Mouse (Mus musculus) right cerebral cortex, adult 18-20 months (tissue): ENCODE measurements at regions not wholly inside any gene's neighbourhood (a gene's known extent, or its start where the extent isn't known, plus 50 kb on each side); places are given as distances from the start of the nearest gene placed in this dataset.

Source experiments
- DNase-seq: peaks from one replicate; pipeline ENCODE4 v3.0.0; 2022; ENCODE audit warnings: mixed read lengths

DNA sequence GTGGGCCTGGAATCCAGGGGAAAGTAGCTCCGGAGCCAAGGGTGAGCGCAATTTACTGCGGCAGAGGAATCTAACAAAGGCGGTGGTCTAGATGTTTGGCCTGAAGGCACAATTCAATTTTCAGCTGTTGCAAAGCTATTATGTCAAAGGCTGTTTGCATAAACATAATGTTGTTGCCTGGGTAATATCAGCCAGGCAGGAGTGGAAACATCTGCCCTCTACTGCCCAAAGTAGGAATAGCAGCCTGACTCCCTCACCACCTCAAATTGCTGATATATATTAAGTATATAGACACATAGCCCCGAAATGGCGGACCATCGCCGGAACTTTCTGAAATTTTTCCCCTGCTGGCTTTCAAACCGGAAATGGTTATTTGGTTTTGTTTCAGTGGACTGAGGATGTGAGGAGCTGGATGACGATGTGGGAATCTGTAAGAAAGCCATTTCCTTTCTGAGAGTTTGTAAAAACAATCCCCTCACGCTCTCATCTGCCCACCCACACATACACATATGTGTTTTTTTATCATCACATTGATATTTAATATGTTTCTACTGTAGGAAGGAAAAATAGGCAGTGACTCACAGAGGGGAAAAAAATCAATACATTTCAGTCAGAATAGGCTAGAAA lies 173.1 kb upstream of the Clint1 start:
- DNase-seq, result peak; percentile 49

DNA sequence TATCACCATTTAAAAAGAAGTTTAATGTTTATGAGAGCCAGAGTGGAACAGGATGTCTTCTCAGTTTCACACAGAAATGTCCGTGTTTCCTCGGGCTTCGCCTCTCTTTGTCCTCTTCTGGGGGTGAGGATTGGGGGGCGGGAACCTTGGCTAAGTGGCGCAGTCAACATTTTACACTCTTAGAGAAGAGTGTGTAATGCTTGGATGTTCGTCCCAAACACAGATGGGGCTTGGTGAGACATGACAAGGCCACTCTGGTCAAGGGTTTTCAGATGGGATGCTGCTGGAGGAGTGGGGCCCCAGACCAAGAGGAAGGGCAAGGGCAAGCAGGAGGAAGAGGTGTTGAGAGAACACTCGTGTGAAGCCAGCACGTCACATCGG lies 172.6 kb upstream of the Clint1 start:
- no peak for DNase-seq

DNA sequence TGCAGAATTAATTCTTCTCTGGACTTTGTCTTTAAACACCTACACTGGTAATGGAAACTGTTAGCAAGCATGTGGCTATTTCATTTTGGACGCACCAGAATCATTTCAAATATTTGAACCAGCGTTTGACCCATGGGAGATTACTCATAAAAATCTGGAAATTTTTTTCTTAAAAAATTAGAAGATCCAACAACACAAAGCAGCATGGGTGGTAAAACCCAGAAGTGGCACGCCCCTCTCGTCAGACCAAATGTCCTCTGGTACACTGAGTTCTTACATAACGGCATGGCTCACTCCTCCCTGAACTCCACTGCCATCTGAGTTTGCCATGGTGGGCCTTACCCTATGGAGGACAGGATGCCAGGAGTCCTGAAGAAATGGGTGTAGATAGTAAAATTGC lies 166.3 kb upstream of the Clint1 start:
- DNase-seq, result no peak

DNA sequence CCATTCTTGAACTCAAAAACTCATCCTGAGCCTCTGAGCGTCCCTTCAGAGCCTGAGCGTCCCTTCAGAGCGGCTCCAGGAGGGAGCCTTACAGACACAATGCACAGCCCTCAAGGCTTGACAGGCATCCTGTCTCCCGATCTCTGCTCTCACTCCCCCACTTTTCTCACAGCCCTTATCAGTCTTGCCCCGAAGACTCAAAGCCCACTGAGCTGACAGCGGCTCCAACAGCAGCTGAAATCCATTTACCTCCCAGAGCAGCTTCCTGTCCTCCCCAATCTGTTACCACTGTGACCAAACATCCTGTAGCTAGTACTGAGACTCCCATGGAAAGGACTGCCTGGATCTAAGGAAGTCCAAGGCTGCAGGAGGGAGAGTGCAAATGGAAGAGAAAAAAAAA lies 158.6 kb upstream of the Clint1 start:
- DNase-seq, result no peak

DNA sequence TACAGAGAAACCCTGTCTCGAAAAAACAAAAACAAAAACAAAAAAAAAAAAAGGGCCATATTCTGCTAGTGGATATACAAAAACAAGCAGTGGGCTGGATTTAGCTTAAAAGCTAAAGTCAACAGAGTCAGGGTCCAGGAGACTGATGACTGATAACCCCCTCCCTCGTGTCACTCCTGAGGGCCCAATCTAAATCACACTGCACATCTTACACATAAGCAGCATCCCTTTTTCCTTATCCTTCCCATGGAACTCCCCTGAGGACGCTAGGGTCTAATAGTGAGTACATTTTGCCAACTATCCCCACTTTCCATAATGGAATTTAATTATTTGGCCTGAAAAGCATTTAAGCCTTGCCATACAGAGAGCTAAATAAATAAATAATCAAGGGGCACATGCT lies 150.3 kb upstream of the Clint1 start:
- no peak for DNase-seq

DNA sequence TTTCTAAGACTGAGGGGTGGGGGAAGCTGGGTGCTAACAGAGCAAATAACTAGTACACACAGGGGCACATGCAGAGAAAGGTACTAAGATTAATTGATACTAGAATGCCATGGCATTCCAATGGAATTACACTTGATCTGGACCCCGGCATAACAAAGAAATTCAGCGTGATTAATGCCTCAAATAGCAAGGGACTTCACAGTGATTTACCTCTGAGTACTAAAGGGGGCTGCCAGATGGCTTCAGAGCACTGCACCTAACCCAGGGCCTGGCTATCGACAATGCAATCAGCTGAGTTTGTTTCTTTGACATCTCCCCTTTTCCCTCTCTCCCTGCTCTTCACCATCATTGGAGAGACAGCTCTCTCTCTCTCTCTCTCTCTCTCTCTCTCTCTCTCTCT lies 148.9 kb upstream of the Clint1 start:
- DNase-seq, result no peak

DNA sequence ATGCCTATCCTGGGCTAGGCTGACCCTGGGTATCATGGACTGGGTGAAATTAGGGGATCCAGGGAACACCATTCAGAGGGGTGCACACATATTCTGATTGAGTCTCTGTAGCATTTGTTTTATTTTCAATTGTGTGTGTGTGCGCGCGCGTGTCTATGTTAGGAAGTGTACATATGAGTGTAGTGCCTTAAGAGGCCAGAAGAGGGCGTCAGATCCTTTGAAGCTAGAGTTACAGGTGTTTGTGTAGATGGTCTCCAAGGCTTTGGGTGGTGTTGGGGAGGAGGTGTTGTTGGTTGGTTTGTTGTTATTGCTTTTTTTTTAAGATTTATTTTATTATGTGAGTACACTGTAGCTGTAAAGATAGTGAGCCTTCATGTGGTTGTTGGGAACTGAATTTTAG lies 147.4 kb upstream of the Clint1 start:
- DNase-seq, result no peak

DNA sequence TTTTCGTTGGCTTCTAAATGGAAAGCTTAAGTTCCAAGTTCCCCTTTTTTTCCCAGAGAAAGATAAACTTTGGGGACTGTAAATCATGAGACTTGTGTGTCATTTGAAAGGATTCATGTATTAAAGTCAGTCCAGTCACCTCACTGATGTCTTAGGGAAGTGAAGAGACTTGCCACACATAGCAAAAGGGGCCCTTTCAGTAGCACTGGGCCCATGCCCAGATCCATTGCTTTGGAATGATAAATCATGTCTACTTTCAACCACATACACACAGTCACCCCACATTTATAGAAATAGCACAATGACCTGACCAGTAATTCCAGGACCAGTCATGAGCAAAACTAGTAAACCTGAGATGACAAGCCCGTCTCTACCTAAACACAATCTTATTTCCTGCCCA lies 133.2 kb upstream of the Clint1 start:
- no peak for DNase-seq

DNA sequence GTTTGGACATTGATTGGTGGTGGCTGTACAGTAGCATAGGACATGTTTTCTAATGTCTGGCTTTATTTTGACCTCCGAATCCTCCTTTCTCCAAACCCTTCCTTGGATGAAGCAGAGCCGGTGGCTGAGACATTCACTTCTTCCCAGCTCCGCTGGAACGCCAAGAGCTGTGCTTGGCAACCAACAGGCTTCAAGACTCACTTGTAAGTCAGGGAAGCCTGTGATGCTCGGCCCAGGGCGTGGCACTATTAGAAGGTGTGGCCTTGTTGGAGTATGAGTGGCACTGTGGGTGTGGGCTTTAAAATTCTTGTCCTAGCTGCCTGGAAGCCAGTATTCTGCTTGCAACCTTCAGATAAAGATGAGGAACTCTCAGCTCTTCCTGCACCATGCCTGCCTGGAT lies 132.0 kb upstream of the Clint1 start:
- no peak for DNase-seq

DNA sequence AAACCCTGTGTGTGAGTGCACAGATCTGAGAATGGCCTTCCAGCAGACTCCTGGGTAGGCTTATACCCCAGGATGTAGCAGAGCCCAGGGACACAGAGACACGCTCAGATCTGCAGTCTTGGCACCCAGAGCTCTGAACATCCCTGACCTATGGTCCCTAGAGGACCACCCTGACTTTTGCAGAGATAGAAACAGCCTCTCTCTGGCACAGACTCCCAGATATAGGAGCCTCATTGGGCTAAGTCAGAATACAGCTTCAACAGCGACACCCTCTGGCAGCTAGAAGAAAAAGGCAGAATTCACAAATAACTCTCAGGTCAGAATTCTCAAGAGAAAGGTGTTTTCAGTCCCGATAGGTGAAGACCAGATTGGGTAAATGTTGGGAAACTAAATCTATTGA lies 115.3 kb upstream of the Clint1 start:
- DNase-seq, result no peak

DNA sequence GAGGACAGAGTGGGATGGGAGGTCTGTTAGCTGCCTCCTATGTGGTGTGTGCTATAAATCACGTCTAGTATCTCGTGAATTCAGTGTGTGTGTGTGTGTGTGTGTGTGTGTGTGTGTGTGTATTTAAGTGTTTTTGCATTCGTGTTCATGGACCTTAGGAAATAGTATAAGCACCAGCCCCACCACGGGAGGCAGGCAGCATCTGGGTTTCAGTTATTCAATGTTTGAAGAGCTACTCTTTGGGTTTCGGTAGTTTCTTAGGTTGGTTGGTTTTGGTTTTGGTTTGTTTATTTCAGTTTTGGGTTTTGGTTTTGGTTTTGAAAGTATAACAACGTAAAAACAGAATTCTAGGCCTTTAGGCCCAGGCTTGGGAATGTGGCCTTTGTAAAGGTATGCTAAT lies 113.5 kb upstream of the Clint1 start:
- no peak for DNase-seq

DNA sequence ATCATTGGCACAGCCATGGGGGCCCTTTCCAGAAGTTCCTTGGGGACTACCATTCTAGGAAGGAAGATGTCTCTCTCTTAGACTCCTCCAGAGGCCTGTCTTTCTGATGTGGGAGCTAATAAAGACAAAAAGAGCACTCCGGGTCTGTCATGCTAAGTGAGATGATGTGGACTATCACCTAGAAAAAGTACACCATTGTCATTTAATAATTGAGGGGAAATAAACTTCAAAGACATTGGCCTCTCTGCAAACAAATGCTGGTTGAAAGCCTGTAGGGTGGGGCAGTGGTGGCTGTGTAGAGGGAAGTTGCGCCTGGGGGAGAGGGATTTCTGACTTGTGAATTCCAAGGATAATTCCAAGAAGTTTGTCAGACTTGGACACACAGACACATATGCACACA lies 105.9 kb upstream of the Clint1 start:
- DNase-seq, result no peak

DNA sequence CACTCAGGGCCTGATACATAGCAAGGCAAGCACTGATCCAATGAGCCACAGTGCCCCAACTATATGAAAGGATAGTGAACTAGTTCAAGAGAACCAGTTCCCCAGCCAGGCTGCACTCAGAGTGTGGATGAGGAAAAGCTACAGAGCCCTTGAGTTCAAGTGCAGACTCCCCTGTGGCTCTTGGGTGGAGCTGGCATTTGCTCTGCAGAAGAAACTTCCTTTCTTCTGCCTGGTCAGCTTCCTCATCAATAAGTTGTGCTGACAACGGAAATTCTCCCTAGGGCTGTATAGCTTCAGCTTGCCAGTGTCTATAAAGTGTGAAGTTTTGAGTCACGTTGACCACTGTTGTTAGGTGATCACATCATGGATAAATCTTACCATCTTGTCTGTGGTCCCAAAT lies 101.6 kb upstream of the Clint1 start:
- DNase-seq, result no peak

DNA sequence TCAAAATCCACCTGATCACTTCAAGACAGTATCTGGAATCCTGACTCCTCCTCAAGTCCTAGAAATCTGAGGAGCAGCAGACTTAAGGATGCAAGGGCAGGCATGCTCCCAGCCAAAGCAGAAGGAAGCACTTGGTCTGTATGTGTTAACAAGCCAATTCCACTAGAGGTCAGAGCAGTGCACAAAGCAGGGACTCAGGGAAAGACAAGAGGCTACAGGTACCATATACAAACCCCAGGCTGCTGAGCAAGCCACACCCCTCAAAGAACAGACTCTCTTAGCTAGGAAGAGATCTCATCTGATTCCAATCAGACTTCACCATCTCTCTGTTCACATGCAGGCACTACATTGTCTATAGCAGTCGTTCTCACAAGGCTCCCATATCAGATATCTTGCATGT lies 99.6 kb upstream of the Clint1 start:
- DNase-seq, result peak; percentile 17

DNA sequence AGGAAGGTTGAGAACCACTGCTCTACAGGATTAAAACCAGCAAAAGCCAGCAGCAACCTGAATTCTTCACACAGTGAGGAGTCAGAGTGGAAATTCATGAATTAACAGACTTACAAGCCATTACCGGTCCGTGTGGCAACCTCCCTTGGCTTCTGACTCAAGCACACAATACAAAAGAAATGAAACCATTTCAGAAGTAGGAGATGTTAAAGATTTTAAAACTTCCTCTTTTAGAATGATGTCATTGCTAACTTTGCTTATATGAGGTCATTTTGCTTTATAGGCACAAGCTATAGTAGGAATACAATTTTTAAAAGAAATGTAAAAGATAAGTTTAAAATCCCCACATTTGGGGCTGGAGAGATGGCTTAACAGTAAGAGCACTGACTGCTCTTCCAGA lies 99.1 kb upstream of the Clint1 start:
- no peak for DNase-seq

DNA sequence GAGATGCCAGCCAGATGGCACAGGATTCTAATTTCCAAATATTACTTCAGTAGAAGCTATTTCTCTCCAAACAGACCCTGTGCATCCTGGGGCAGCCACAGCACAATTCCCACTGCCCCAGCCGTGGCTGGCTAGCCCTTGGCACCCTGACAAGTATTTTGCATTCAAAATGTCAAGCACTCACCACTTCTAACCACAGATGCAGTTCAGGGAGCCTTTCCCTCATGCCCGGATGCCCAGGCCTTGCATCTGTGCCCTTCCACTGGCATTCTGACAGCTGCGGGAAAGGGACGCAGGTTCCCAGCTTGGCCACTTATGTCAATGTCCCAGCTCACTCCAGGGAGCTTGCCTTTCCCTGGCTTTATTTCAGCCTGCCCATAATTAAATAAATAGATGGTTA lies 84.8 kb upstream of the Clint1 start:
- no peak for DNase-seq

DNA sequence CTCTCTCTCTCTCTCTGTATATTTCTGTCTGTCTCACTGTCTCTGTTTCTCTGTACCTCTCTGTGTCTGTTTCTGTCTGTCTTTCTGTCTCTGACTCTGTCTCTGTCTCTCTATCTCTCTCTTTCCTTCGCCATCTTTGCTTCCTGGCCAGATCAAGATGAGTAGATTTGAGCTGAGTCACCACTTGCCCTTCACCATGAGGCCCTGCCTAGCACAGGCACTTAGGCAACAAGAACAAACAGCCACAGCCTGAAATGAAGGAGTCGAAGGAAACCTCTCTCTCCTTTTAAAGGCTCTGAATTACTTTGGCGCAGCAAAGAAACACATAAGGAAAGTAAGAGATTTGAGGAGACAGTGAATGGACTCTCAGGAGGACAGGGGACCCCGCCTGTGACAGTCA lies 69.4 kb upstream of the Clint1 start:
- no peak for DNase-seq

DNA sequence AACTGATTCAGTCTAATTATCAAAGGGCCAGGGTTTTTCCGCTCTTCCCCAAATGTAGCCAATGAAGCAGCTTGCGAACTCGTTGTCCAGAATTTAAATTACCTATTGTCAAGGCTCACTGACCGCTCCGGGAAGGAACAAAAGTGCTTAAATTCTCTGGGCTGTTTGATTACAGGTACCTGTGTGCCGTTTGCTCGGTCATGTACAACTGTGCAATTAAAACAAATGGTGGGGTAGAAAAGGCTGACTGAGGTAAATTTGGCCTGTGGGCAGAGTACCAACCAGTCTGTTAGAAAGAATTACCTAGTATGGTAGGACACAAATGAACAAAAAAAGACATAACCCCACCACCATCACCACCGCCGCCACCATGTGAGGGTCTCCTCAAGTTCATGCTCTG lies 66.0 kb upstream of the Clint1 start:
- no peak for DNase-seq

DNA sequence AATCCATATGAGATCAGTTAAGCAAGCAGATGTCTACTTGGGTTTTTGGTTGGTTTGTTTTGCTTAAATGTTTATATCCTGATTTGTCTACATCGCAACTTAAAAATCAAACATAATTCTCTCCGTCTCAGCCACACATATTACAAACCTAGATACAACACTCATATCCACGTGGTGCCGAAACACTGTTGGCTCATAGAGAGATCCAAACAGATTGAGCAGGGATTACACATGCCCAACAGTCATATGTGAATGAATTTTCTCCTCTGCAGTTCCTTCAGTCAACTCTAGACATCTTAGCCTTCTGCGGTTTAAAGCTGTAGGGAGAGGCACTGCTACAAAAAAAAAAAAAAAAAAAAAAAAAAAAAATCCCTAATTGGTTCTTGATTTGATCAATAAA lies 64.4 kb upstream of the Clint1 start:
- no peak for DNase-seq

DNA sequence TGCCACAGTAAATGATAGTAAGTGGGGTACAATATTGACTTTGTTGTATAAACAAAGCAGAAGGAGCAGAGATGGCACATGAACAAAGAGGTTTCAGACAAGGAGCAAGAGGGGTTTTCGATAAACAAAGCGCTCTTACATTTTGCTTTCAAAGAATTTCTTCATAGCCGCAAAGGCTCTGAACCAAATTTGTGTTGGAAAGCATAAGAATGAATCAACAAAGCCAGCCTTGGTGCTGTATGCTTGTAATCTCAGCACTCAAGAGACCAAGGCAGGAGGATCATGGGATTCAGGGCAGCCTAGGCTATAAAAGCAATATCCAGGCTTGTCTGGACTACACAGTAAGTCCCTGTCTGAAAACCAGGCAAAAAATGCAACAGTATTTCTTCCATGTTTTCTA lies 62.0 kb upstream of the Clint1 start:
- no peak for DNase-seq

DNA sequence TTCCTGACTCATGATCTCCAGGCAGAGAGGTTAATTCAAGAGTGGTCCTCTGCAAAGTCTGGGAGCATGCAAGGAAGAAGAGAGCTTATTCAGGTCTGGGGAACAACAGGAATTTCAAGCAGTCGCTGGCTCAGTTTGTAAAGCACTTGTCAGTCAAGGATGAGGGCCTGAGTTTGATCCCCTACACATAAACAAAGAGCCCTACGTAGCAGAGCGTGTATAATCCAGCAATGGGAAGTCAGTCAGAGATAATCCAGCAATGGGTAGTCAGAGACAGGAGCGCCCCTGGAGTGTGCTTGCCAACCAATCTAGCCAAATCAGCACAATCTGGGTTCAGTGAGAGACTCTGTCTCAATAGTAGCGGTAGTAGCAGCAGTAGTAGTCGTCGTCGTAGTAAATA lies 61.3 kb upstream of the Clint1 start:
- DNase-seq, result no peak

DNA sequence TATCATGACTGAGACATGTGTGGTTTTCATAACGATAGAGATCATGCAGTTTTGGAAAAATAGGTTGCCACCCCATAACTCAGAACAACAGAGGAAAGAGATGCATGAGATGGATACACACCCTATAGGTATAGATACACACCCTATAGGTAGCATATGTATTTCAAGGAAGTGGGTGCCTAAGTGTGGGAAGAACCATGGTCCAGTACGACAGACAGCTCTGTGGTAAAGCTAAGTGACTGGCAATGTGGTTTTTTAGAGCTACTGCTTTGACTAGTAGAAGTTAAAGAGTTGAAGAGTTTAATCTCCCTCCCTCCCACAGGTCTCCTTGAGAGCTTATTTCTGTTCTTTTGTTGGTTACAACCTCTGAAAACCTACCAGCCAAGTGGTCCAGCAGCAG lies 60.2 kb upstream of the Clint1 start:
- no peak for DNase-seq

DNA sequence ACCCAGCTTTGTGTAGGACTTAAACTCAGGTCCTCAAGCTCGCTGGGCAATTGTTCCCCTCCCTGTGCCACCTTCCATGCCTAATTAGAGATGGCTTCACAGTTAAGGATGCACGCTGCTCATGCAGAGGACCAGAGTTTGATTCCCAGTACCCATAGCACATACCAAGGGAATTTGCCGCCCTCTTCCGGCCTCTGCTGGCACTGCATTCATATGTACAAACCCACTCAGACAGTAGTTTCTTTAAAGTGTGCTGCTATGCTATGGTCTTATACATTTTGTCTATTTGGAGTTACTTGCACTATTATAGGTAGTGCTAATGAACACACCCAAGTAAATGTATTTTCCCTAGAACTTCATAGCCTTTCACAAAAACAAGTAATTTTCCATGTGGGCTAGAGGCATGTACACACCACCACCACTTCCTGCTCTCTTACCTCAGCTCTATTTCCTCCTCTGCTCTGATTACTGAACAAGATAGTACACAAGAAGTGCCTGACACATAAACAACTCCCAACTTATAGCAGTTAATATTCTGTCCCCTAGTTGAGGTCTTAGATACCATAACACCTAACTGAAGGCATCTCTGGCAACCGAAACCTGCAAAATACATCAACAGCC lies 57.4 kb upstream of the Clint1 start:
- DNase-seq, result no peak

DNA sequence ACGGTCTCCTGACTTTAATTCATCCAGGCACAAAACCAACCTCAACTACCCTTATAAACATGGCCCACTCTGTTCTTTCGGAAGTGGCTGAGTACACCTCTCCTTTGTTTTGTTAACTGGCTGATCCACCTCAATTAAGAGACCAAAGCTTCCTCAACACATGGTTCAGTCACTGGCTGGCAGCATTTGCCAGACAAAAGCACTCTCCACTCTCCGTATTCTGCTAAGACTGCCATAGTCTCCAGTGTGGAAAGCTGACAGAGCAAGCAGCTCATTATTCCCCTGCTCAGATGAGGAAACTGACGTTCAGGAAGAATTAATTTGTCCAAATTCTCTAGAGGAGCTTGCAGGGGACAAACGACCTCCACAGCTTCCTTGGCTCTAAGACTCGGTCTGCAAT lies 56.5 kb upstream of the Clint1 start:
- no peak for DNase-seq

DNA sequence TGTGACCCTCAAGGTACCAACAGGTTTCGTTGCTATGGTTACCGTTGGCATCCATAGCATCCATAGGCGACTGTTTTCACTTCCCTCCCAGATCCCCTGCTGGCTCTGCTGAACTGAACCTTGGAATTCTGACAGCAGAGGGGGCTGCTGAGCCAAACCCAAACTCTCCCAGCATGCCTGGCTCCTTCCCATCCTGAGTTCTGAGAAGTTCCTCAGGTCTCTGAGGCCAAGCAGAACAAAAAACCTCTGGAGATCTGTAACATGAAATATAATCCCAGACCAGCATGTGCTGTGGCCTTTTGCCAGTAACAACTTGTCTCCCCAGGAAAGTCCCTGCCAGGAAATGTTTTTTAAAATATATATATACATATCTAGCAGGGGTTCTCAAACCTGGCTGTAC lies 56.1 kb upstream of the Clint1 start:
- DNase-seq, result peak; percentile 41
